Mouse (Mus musculus): ENCODE measurements around the gene Slc51b. TPM values are rescaled to one million over a fixed set of nuclear protein-coding genes. Genes with fewer than 3 reads are reported as not detected.
A peak's percentile ranks its signal among the peaks of the same experiment; 100 is the strongest.

Slc51b gene
- polyA plus RNA-seq, 1 experiment from 2014 or later: not detected

GRCm38 (mm10) chr9:65444692-65445091, 21.9 kb upstream of the Slc51b start:
- Histone ChIP-seq H3K9me3 (ENCODE audit: control insufficient read depth, low read length) (no peaks in the 10 kb centered on the region), H3K4me1 (replicated peaks; ENCODE audit: control insufficient read depth, insufficient read depth, low read length) (no peaks in the 10 kb centered on the region), H3K27ac (ENCODE audit: low read length) (no peak overlapping the region), H3K9ac (replicated peaks; ENCODE audit: low read depth, low read length) (no peak overlapping the region), H3K27me3 (replicated peaks; ENCODE audit: control insufficient read depth, insufficient read depth, low read length) (no peaks in the 10 kb centered on the region), H3K36me3 (ENCODE audit: control insufficient read depth, insufficient read depth) (peaks cover 29% of the 10 kb centered on the region), H3K4me3 (replicated peaks; ENCODE audit: low read length) (no peak overlapping the region), H3K4me2 (ENCODE audit: low read length) (no peak overlapping the region)
- 92% methylated on average over 4 of the region's 4 CpGs for WGBS
- ATAC-seq: no peak

- peak; percentile 94 for ATAC-seq
- H3K27me3 ChIP-seq (replicated peaks; ENCODE audit: control insufficient read depth, insufficient read depth, low read length): no peaks in the 10 kb centered on the region
These were observed 13.0 kb upstream of the Slc51b start, which contains the start of gene Mtfmt for GRCm38 (mm10) chr9:65435671-65436301. Mtfmt (plus strand) TSS chr9:65435782.

DNA sequence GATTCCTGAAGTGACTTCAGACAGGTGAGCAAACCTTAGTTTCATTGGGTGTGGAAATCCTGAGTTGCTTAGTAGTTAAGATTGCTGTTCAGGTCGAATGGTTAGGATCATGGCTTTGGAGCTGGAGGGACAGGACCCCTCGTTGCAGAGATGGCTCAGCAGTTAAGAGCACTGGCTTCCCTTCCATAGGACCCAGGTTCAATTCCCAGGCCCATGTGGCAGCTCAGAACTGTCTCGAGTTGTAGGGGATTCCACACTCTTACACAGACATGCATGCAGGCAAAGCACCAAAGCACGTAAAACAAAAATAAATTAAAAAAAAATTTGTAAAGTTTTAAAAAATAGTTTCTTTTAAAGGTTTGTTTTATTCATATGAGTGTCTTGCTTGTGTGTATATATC, 12.5 kb upstream of the Slc51b start:
- ATAC-seq: peak; percentile 29; the same call in 1 of the 2 replicates

More at GRCm38 (mm10) chr9:65435671-65436301, 13.0 kb upstream of the Slc51b start, which contains the start of gene Mtfmt:
- peaks cover 9% of the 10 kb centered on the region for H3K4me1 ChIP-seq (replicated peaks; ENCODE audit: control insufficient read depth, insufficient read depth, low read length)
- H3K27ac ChIP-seq (ENCODE audit: low read length): peak within 1 kb of the TSS; percentile 50
- H3K9me3 ChIP-seq (ENCODE audit: control insufficient read depth, low read length): no peaks in the 10 kb centered on the region
- peak within 1 kb of the TSS; percentile 96 for H3K9ac ChIP-seq (replicated peaks; ENCODE audit: low read depth, low read length)
- WGBS: under 1% methylated on average over 54 of the region's 54 CpGs
- peak within 1 kb of the TSS; percentile 98 for H3K4me3 ChIP-seq (replicated peaks; ENCODE audit: low read length)
- peak within 1 kb of the TSS; percentile 68 for H3K4me2 ChIP-seq (ENCODE audit: low read length)
- H3K36me3 ChIP-seq (ENCODE audit: control insufficient read depth, insufficient read depth): peaks cover 5% of the 10 kb centered on the region; the same call in 1 of the 2 replicates

DNA sequence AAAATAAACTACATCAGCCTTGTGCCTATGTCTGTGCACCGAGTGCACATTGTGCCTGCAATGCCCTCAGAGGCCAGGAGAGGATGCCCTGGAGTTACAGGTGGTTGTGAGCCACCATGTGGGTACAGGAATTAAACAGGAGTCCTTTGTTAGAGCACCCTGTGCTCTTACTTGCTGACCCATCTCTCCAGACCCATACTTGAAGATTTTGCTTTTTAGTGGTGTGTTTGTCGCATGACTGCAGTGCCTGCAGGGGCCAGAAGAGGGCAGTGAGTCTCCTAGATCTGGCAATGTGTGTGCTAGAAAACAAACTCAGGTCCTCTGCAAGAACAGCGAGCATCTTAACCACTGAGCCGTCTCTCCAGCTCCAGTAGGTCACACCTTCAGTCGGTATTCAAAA, 11.4 kb upstream of the Slc51b start:
- Histone ChIP-seq H3K27ac (ENCODE audit: low read length) (no peak overlapping the region), H3K4me2 (ENCODE audit: low read length) (no peak overlapping the region), H3K9me3 (ENCODE audit: control insufficient read depth, low read length) (no peaks in the 10 kb centered on the region), H3K9ac (replicated peaks; ENCODE audit: low read depth, low read length) (no peak overlapping the region), H3K4me1 (replicated peaks; ENCODE audit: control insufficient read depth, insufficient read depth, low read length) (peaks cover 9% of the 10 kb centered on the region), H3K36me3 (ENCODE audit: control insufficient read depth, insufficient read depth) (no peaks in the 10 kb centered on the region), H3K4me3 (replicated peaks; ENCODE audit: low read length) (no peak overlapping the region), H3K27me3 (replicated peaks; ENCODE audit: control insufficient read depth, insufficient read depth, low read length) (no peaks in the 10 kb centered on the region)
- WGBS: 64% methylated on average over 5 of the region's 5 CpGs
- ATAC-seq: no peak

More for the DNA sequence above, 12.5 kb upstream of the Slc51b start:
- Histone ChIP-seq H3K27me3 (replicated peaks; ENCODE audit: control insufficient read depth, insufficient read depth, low read length) (no peaks in the 10 kb centered on the region), H3K9ac (replicated peaks; ENCODE audit: low read depth, low read length) (no peak overlapping the region), H3K27ac (ENCODE audit: low read length) (no peak overlapping the region), H3K36me3 (ENCODE audit: control insufficient read depth, insufficient read depth) (no peaks in the 10 kb centered on the region), H3K4me3 (replicated peaks; ENCODE audit: low read length) (peak overlapping the region; percentile 98), H3K9me3 (ENCODE audit: control insufficient read depth, low read length) (no peaks in the 10 kb centered on the region), H3K4me2 (ENCODE audit: low read length) (no peak overlapping the region), H3K4me1 (replicated peaks; ENCODE audit: control insufficient read depth, insufficient read depth, low read length) (peaks cover 9% of the 10 kb centered on the region)
- WGBS: 70% methylated on average over 4 of the region's 4 CpGs

- ATAC-seq: peak; percentile 54
- 3% methylated on average over 3 of the region's 3 CpGs for WGBS
- Histone ChIP-seq H3K27me3 (replicated peaks; ENCODE audit: control insufficient read depth, insufficient read depth, low read length) (no peaks in the 10 kb centered on the region), H3K4me1 (replicated peaks; ENCODE audit: control insufficient read depth, insufficient read depth, low read length) (peaks cover 5% of the 10 kb centered on the region), H3K4me3 (replicated peaks; ENCODE audit: low read length) (no peak overlapping the region), H3K36me3 (ENCODE audit: control insufficient read depth, insufficient read depth) (no peaks in the 10 kb centered on the region), H3K27ac (ENCODE audit: low read length) (no peak overlapping the region), H3K9ac (replicated peaks; ENCODE audit: low read depth, low read length) (no peak overlapping the region), H3K4me2 (ENCODE audit: low read length) (no peak overlapping the region), H3K9me3 (ENCODE audit: control insufficient read depth, low read length) (no peaks in the 10 kb centered on the region)
These were observed 9.5 kb upstream of the Slc51b start for GRCm38 (mm10) chr9:65432236-65432635.

- WGBS: 92% methylated on average over 5 of the region's 5 CpGs
- Histone ChIP-seq H3K27me3 (replicated peaks; ENCODE audit: control insufficient read depth, insufficient read depth, low read length) (no peaks in the 10 kb centered on the region), H3K36me3 (ENCODE audit: control insufficient read depth, insufficient read depth) (no peaks in the 10 kb centered on the region), H3K4me2 (ENCODE audit: low read length) (no peak overlapping the region), H3K9ac (replicated peaks; ENCODE audit: low read depth, low read length) (no peak overlapping the region), H3K4me3 (replicated peaks; ENCODE audit: low read length) (no peak overlapping the region), H3K27ac (ENCODE audit: low read length) (no peak overlapping the region), H3K9me3 (ENCODE audit: control insufficient read depth, low read length) (no peaks in the 10 kb centered on the region), H3K4me1 (replicated peaks; ENCODE audit: control insufficient read depth, insufficient read depth, low read length) (no peaks in the 10 kb centered on the region)
- ATAC-seq: no peak
These were observed 8.2 kb upstream of the Slc51b start for GRCm38 (mm10) chr9:65430921-65431320.

GRCm38 (mm10) chr9:65430401-65430800, 7.6 kb upstream of the Slc51b start:
- Histone ChIP-seq H3K4me2 (ENCODE audit: low read length) (no peak overlapping the region), H3K9ac (replicated peaks; ENCODE audit: low read depth, low read length) (no peak overlapping the region), H3K4me3 (replicated peaks; ENCODE audit: low read length) (no peak overlapping the region), H3K9me3 (ENCODE audit: control insufficient read depth, low read length) (no peaks in the 10 kb centered on the region), H3K27ac (ENCODE audit: low read length) (no peak overlapping the region), H3K36me3 (ENCODE audit: control insufficient read depth, insufficient read depth) (no peaks in the 10 kb centered on the region), H3K4me1 (replicated peaks; ENCODE audit: control insufficient read depth, insufficient read depth, low read length) (no peaks in the 10 kb centered on the region), H3K27me3 (replicated peaks; ENCODE audit: control insufficient read depth, insufficient read depth, low read length) (no peaks in the 10 kb centered on the region)
- ATAC-seq: no peak

DNA sequence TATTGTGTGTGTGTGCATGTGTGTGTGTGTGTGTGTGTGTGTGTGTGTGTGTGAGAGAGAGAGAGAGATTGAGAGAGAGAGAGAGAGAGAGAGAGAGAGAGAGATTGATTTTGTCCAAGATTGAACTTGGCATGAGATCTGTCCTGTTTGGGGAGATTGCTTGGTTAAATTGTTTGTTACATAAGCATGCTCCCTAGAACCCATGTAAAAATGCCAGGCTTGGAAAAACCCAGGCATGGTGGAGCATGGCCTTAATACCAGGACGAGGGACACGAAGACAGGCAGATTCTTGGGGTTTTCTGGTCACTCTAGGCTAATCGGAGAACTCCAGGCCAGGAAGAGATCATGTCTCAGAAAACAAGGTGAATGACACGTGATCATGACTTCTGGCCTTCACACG, 5.2 kb upstream of the Slc51b start:
- H3K27me3 ChIP-seq (replicated peaks; ENCODE audit: control insufficient read depth, insufficient read depth, low read length): no peaks in the 10 kb centered on the region
- WGBS: 82% methylated on average over 5 of the region's 5 CpGs
- ATAC-seq: no peak

GRCm38 (mm10) chr9:65427511-65427910, 4.8 kb upstream of the Slc51b start:
- no peaks in the 10 kb centered on the region for H3K36me3 ChIP-seq (ENCODE audit: control insufficient read depth, insufficient read depth)
- no peaks in the 10 kb centered on the region for H3K27me3 ChIP-seq (replicated peaks; ENCODE audit: control insufficient read depth, insufficient read depth, low read length)
- H3K27ac ChIP-seq (ENCODE audit: low read length): no peak overlapping the region
- 64% methylated on average over 2 of the region's 2 CpGs for WGBS
- no peaks in the 10 kb centered on the region for H3K4me1 ChIP-seq (replicated peaks; ENCODE audit: control insufficient read depth, insufficient read depth, low read length)
- no peak overlapping the region for H3K4me3 ChIP-seq (replicated peaks; ENCODE audit: low read length)
- no peaks in the 10 kb centered on the region for H3K9me3 ChIP-seq (ENCODE audit: control insufficient read depth, low read length)
- no peak overlapping the region for H3K4me2 ChIP-seq (ENCODE audit: low read length)
- no peak overlapping the region for H3K9ac ChIP-seq (replicated peaks; ENCODE audit: low read depth, low read length)
- ATAC-seq: no peak

More for the DNA sequence above, 5.2 kb upstream of the Slc51b start:
- Histone ChIP-seq H3K4me1 (replicated peaks; ENCODE audit: control insufficient read depth, insufficient read depth, low read length) (no peaks in the 10 kb centered on the region), H3K4me2 (ENCODE audit: low read length) (no peak overlapping the region), H3K9me3 (ENCODE audit: control insufficient read depth, low read length) (no peaks in the 10 kb centered on the region), H3K9ac (replicated peaks; ENCODE audit: low read depth, low read length) (no peak overlapping the region), H3K36me3 (ENCODE audit: control insufficient read depth, insufficient read depth) (no peaks in the 10 kb centered on the region), H3K4me3 (replicated peaks; ENCODE audit: low read length) (no peak overlapping the region), H3K27ac (ENCODE audit: low read length) (no peak overlapping the region)

GRCm38 (mm10) chr9:65424393-65424792, 1.6 kb upstream of the Slc51b start:
- 52% methylated on average over 3 of the region's 3 CpGs for WGBS

More at GRCm38 (mm10) chr9:65424393-65424792, 1.6 kb upstream of the Slc51b start:
- no peak overlapping the region for H3K4me2 ChIP-seq (ENCODE audit: low read length)
- ATAC-seq: no peak
- no peak overlapping the region for H3K27ac ChIP-seq (ENCODE audit: low read length)
- H3K4me1 ChIP-seq (replicated peaks; ENCODE audit: control insufficient read depth, insufficient read depth, low read length): no peaks in the 10 kb centered on the region
- H3K9ac ChIP-seq (replicated peaks; ENCODE audit: low read depth, low read length): no peak overlapping the region
- H3K36me3 ChIP-seq (ENCODE audit: control insufficient read depth, insufficient read depth): no peaks in the 10 kb centered on the region
- H3K4me3 ChIP-seq (replicated peaks; ENCODE audit: low read length): no peak overlapping the region
- no peaks in the 10 kb centered on the region for H3K27me3 ChIP-seq (replicated peaks; ENCODE audit: control insufficient read depth, insufficient read depth, low read length)
- no peaks in the 10 kb centered on the region for H3K9me3 ChIP-seq (ENCODE audit: control insufficient read depth, low read length)

Data from forebrain, embryonic 16.5 days (tissue).